Mouse (Mus musculus) liver, postnatal 0 days (tissue): ENCODE data around the gene Gm14399.
"Not testable (repeated sequence)": the region's sequence is repeated elsewhere in the genome, so short reads cannot be mapped to it uniquely, and the experiment has no call there.

Experiments used
- CTCF ChIP-seq: sonication (generic); IDR thresholded peaks from 2 replicates; pipeline ENCODE4 v1.5.1; 2016; ENCODE audit warnings: antibody characterized with exemption, low read depth
- EP300 ChIP-seq: IDR thresholded peaks from 2 replicates; pipeline ENCODE4 v1.6.1; 2016; ENCODE audit warnings: antibody characterized with exemption, low read depth, mild to moderate bottlenecking

- TF ChIP-seq CTCF, EP300: not testable (repeated sequence)
These were observed 31.2 kb upstream of the Gm14399 start for GRCm38 (mm10) chr2:175172906-175173595.
